Mouse (Mus musculus) Patski (cell line): ENCODE data around the gene Plekho1. TPM values are rescaled to one million over a fixed set of nuclear protein-coding genes. Genes with fewer than 3 reads are reported as not detected.
"Not testable (repeated sequence)": the region's sequence is repeated elsewhere in the genome, so short reads cannot be mapped to it uniquely, and the experiment has no call there.

Experiments used
- ATAC-seq: fragments of 100-300 bp; one replicate; pipeline ENCODE4 v1.8.0; 2021
- CTCF ChIA-PET: fragments of 350-600 bp; sonication (Branson Sonifier 250); formaldehyde crosslinking; loops from one replicate; lab custom pipeline; 2022; ENCODE audit warnings: inconsistent platforms; lab: Charles Lee
- POLR2A ChIA-PET: fragments of 350-600 bp; sonication (Branson Sonifier 250); formaldehyde crosslinking; loops from one replicate; lab custom pipeline; 2022; ENCODE audit warnings: antibody characterized with exemption, inconsistent platforms; lab: Charles Lee
- DNase-seq: peaks from one replicate; pipeline ENCODE4 v3.0.0-alpha.2; 2011; ENCODE audit warnings: low read depth, low spot score
- H3K27me3 ChIP-seq: fragments of 371-371 bp; one replicate; pipeline ENCODE4 v1.5.1; 2021
- CTCF ChIP-seq: fragments of 100-300 bp; IDR thresholded peaks from one replicate; pipeline ENCODE4 v1.5.1; 2021
- in situ Hi-C: fragments of 300-500 bp; cut with MboI; formaldehyde crosslinking; loops from 3 replicates; pipeline ENCODE4 v1.11.1; 2018; ENCODE audit warnings: low pct_unique_long_range_greater_than_20kb, mixed read lengths
- polyA plus RNA-seq: library from polyadenylated mRNA; unstranded; gene quantifications from one replicate; pipeline ENCODE4 v1.2.3, GENCODE M21; 2021

Gene Plekho1
- polyA plus RNA-seq: 118 TPM

DNA sequence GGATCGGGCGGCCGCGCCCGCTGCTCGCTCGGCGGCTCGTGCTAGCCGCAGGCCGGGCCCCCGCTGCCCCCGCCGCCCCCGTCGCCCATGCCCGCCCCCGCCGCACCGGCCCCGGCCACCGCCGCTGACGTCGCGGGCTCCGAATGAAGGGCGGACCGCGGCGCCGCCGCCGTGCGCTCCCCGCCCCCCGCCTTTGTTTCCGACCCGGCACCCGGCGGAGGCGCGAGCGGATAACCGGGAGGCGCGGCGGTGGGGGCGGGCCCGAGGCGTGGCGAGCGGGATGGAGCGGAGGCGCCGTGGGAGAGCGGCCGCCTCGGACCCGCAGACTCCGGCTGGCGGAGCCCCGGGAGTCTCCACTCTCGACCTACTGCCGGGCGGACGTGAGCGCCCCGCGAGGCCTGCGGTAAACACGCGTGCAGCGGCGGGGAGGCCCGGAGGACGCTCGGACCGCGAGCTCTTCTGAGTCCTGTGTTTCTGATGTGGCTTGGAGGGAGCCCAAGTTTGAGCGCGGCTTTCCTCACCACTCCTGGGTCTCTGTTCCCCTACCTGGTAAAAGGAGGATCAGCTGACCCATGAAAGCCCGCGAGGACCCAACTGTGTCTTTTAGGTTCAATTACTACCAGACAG lies at the start of gene Plekho1:
Gene Plekho1, minus strand, starts transcription at position 200 of the 627 bp plus-strand sequence.
- DNase-seq (no peak), ATAC-seq (peak; percentile 9)
- TF ChIP-seq CTCF: no peak
- in situ Hi-C loops: no loop called here
- CTCF ChIA-PET: interaction anchor here (1.8 kb wide), 1 partner anchor 27 kb away, joined by 6 read pairs; no protein-coding TSS in a partner anchor
- POLR2A ChIA-PET: interaction anchor here (1.4 kb wide), 1 partner anchor 23 kb away, joined by 3 read pairs; no protein-coding TSS in a partner anchor
- no peaks in the 10 kb centered on the region for H3K27me3 ChIP-seq

DNA sequence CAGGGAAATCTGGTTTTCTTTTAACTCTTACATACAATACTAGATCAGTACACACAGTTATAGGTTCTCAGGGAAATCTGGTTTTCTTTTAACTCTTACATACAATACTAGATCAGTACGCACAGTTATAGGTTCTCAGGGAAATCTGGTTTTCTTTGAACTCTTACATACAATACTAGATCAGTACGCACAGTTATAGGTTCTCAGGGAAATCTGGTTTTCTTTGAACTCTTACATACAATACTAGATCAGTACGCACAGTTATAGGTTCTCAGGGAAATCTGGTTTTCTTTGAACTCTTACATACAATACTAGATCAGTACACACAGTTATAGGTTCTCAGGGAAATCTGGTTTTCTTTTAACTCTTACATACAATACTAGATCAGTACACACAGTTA lies 48.8 kb upstream of the Plekho1 start:
- H3K27me3 ChIP-seq, DNase-seq, CTCF ChIA-PET, POLR2A ChIA-PET, ATAC-seq, in situ Hi-C loops: not testable (repeated sequence)

DNA sequence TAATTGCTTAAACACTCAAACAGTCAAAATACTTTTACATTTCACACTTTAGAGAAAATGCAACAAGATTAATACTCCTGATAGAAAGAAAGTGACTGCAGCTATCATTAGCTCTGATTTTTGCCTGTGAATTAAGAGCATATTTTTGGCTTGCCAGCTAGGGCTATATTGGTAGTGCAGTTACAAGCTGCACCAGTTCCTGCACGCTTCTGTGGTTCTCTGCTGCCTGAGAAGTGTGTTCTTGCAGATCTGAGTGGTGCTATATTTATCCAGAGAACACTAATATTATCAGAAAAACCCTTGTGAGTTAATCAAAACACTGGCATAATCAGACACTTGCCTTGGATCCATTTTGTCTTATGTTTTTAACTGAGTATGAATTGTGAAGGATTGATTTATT lies 47.3 kb upstream of the Plekho1 start:
- CTCF ChIA-PET: no interaction called here
- in situ Hi-C loops: no loop called here
- ATAC-seq (no peak), DNase-seq (no peak)
- TF ChIP-seq CTCF: no peak
- H3K27me3 ChIP-seq: no peaks in the 10 kb centered on the region
- POLR2A ChIA-PET: no interaction called here

- ATAC-seq: no peak
- no peak for DNase-seq
- CTCF ChIA-PET: interaction anchor here (1.2 to 1.6 kb wide), 2 partner anchors 8 to 75 kb away, joined by 3 to 4 read pairs; no protein-coding TSS in a partner anchor
- in situ Hi-C loops: no loop called here
- no peaks in the 10 kb centered on the region for H3K27me3 ChIP-seq
- no peak for TF ChIP-seq CTCF
- POLR2A ChIA-PET: no interaction called here
Observed at GRCm38 (mm10) chr3:96041079-96041478, 45.3 kb upstream of the Plekho1 start.

- H3K27me3 ChIP-seq: no peaks in the 10 kb centered on the region
- DNase-seq (no peak), ATAC-seq (no peak)
- ChIA-PET CTCF (interaction anchor here (0.7 to 1.6 kb wide), 2 partner anchors 8 to 19 kb away, joined by 3 to 4 read pairs; no protein-coding TSS in a partner anchor), POLR2A (no interaction called here)
- in situ Hi-C loops: no loop called here
- no peak for TF ChIP-seq CTCF
Observed at GRCm38 (mm10) chr3:96040663-96041006, 44.8 kb upstream of the Plekho1 start.

DNA sequence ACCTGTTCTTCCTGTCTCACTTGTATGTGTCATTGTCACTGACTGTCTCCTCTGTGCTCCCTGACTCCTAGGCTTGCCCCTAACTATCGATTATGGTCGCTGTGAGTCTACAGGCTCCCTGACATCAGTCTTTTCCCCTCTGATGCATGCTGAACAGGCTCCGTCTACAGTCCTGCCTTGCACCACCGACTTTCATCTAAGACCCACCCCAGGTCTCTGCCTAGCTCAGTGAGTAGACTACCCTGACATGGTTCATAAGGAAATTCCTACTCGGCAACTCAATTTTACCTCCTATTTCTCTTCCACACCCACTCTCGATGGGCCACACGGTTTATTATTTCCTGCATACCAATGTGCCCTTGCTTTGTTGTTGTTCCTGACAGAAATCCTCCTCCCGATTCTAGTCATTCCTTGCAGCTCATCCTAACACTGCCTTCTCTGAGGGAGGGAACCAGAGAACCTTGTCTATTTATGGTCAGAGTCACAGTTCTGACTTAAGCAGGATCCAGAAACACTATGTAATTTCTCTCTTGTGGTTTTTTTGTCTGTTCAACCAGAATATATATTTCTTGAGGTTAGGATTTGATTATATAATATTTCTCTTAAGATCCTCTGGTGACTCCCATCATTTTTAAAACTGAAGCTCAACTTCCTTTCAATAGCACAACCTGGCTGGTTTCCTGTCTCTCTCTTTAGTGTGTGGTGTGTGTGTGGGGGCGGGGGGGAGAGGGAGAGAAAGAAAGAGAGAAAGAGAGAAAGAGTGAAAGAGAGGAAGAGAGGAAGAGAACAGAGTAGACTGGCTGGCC lies 44.3 kb upstream of the Plekho1 start:
- DNase-seq (no peak), ATAC-seq (no peak)
- ChIA-PET CTCF (interaction anchor here (0.7 kb wide), 1 partner anchor 19 kb away, joined by 3 read pairs; no protein-coding TSS in a partner anchor), POLR2A (no interaction called here)
- in situ Hi-C loops: no loop called here
- H3K27me3 ChIP-seq: no peaks in the 10 kb centered on the region
- no peak for TF ChIP-seq CTCF

- DNase-seq (no peak), ATAC-seq (no peak)
- no peaks in the 10 kb centered on the region for H3K27me3 ChIP-seq
- ChIA-PET POLR2A (no interaction called here), CTCF (no interaction called here)
- TF ChIP-seq CTCF: no peak
- in situ Hi-C loops: no loop called here
Observed at GRCm38 (mm10) chr3:96038851-96039250, 43.0 kb upstream of the Plekho1 start.

DNA sequence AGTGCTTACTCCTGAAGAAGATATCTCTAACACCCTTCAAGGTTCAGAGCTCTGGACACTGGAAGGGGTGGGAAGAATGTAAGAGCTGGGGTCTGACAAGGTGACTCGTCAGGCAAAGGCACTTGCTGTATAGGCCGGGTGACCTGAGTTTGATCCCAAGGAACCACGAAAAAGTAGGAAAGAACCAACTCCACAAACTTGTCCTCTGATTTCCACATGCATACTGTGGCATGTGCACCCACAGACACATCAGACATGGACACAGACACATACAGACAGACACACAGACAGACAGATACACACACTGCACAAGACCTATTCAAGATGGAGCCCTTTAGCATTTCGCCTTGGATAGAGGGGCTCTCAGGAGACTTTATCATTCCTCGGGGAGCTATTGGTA lies 42.4 kb upstream of the Plekho1 start:
- in situ Hi-C loops: no loop called here
- DNase-seq: no peak
- TF ChIP-seq CTCF: no peak
- no peak for ATAC-seq
- H3K27me3 ChIP-seq: no peaks in the 10 kb centered on the region
- ChIA-PET CTCF (interaction anchor here (1.3 kb wide), 1 partner anchor 25 kb away, joined by 3 read pairs; no protein-coding TSS in a partner anchor), POLR2A (no interaction called here)

DNA sequence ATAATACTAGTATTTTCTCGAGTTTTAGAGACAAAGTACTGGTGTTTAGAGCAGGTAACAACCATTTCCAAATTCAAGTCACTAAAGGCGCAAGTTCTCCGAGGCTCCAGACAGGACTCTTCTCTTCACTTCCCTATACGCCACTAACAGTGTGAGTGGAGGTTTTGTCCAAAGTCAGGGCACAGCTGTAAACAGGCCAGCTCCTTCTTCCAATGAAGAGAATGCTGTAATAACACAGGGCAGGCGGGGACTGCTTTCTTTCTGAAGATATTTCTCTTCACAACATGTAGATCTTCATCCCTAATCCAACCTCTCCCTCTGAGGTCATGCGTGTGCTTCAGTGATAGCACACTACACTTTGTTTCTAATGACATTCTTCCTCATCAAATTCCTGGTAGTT lies 41.0 kb upstream of the Plekho1 start:
- in situ Hi-C loops: no loop called here
- no peaks in the 10 kb centered on the region for H3K27me3 ChIP-seq

DNA sequence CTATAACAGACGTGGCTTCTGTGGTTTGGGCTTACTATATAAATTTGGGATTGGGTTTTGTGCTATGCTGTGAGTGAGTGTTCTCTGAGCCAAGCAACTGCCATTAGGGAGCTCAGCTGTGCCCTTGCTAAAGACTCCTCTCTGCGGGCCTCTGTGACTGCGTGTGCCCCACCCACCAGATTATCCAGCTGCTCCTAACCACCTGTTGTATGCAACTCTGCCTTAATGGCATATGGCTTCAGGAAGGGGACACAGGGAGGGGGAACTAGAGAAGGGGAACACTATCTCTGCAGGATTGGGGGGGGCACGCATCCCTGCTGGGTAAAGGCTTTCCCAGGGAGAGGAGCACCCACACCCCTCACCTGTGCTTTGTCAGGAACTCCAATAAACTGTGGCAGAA lies 37.2 kb upstream of the Plekho1 start:
- no peak for DNase-seq
- TF ChIP-seq CTCF: no peak
- ATAC-seq: no peak
- in situ Hi-C loops: no loop called here
- CTCF ChIA-PET: interaction anchor here (0.7 to 1.3 kb wide), 2 partner anchors 9 to 11 kb away, joined by 3 to 4 read pairs; no protein-coding TSS in a partner anchor
- H3K27me3 ChIP-seq: no peaks in the 10 kb centered on the region
- POLR2A ChIA-PET: interaction anchor here (0.6 kb wide), 1 partner anchor 174 kb away, joined by 3 read pairs; no protein-coding TSS in a partner anchor

More for the DNA sequence above, 41.0 kb upstream of the Plekho1 start:
- ATAC-seq (no peak), DNase-seq (no peak)
- POLR2A ChIA-PET: interaction anchor here (0.6 to 0.9 kb wide), 2 partner anchors 69 to 1654 kb away, joined by 3 to 6 read pairs; no protein-coding TSS in a partner anchor
- CTCF ChIA-PET: interaction anchor here (1.2 kb wide), 1 partner anchor 71 kb away, joined by 5 read pairs; no protein-coding TSS in a partner anchor
- TF ChIP-seq CTCF: no peak
